Mouse (Mus musculus) T-helper 2 cell (primary cell): ENCODE data around the gene Gstt2.

Source experiments
- in situ Hi-C: fragments of 300-600 bp; cut with MboI, MseI; formaldehyde crosslinking; loops from one replicate; pipeline ENCODE4 v1.15.1; 2025; ENCODE audit warnings: high pct_unique_total_duplicates

Gstt2 gene

GRCm38 (mm10) chr10:75837248-75837759 lies at the start of gene Gstt2:
TSS of gene Gstt2 (minus strand) at chr10:75837424.
- in situ Hi-C loops = no loop called here

DNA sequence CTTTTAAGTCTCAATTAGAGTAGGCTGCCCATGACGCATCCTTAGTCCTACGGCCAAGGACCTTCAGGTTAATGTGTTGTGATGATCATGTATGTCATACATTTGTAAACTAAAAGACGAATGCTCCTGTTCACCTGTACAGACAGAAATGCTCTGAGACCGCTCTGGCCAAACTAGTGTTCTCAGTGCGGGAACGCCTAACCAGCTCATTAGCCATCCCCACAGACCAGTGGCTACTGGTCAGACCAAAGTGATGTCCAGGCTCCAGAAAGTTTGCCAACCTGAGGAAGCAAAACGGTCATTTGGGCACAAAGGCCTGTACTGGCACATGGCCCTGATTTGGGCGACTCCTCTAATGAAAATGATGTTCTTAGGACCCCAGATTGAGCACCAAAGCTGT lies 47.5 kb upstream of the Gstt2 start:
- in situ Hi-C loops = loop anchor here (5.0 kb wide), 1 partner anchor 68 kb away; the partner anchor contains the start of gene Gm5134

DNA sequence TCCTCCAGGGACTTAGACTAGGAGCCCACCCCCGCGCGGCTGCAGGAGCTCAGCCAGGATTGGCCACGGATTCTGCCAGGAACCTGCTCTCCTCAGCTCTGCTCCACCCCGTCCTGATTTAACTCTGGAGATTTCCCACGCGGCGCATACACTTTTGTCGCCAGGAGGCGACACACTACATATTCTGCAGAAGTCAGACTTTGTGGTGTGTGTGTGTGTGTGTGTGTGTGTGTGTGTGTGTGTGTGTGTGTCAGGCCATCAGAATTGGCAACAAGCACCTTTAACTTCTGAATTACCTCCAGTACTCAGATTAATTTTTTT lies 46.0 kb upstream of the Gstt2 start:
- in situ Hi-C loops = no loop called here

DNA sequence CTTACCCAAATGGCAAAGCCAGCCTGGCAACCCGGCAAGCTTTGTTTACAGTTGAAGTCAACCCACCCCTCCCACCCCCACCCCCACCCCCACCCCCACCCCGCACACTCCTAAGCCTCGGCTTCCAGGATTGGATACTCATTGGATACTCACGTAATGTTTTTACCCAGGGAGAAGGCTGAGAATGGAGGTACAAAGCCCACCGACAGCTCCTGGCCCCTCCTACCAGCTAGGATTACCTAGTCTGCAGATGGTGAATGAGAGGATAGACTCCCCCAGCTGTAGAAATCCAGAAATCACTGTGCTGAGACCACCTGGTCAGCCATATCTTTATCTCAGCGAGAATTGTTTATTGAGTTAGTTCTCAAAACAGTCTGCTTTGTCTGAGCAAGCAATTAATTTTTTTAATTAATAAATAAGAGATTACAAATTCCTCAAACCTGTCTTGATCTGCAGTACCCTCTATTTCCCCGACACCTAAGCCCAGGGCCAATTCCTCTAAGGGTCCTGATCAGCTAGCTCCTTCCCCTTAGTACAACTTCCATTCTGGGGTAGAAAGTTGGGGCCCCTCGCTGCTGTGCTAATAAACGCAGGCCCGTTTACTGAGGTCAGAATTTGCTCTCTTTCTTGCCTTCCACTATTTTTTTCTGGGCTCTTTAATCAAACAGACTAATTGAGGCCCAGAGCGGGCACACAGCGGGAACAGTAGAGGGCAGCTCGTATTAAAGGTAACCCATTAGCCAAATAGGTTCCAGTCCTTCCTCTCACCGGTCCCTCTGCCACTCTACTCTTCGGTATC lies 45.4 kb upstream of the Gstt2 start:
- in situ Hi-C loops = no loop called here

DNA sequence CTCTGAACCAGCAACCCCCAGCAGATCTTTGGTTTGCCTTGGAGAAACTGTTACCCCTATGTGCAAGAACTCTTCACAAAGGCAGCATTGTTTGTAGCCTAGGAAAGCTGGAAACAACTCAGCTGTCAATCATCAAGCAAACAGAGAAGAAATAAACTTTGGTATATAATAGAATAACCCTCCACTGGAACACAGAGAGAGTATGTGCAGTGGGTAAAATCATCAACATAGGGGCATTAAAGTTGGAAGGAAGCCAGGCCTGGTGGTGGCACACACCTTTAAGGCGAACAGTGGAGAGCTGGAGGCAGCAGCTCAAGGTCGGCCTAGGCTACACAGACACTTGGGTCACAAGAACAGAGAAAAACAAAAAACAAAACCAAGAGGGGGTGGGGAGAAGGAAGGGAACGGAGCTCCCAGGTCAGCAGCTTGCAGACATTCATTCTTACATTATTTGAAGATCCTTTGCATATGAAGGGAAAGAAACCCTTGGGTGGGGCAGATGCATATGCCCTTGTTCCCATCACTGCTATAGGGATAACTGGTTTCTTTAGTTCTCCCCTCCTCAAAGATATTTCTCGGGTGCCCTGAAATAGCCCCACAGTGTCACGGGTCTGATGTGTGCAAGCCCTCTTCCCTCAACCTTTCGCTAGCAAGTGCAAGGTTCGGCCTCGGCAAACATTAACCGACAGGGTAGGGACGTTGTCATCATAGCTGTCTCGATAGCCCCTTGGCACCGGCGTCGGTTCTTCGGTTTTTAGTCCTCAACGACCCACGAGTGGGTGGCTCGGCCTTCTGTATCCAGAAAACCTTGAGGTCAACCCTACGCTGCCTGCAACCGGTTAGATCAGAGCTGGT lies 44.6 kb upstream of the Gstt2 start:
- in situ Hi-C loops = no loop called here

DNA sequence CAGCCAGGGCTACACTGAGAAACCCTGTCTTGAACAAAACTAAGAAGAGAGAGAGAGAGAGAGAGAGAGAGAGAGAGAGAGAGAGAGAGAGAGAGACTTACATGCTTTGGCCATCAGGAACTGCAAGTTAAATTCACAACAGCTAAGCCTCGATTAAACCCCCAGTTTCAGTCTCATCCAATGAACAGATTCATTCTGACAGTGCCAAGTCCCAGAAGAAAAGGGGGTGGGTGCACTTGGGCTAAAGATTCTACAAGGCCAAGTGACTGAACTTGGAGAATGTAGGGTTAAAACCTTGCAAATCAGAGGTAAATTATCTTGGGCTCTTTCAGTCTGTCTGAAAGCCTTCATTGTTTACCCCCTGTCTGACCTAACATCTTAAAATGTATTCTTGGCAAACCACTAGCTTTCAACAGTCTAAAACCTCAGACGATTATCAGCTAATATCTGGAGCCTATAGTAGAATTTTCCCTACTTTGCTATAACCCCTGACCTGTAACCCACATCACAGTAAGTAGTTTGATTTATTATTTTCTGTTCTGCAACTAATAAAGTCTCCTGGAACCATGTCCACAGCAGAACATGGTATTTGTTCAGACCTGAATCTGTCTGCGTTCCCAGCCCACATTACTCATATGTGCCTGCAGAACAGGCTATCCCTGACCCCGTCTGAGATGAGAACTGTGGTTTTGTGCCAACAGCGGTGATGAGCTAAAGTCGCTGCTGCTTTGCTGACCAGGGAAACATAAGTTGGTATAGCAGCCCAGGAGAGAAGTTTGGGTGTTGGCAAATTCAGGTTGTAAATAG lies 43.8 kb upstream of the Gstt2 start:
- in situ Hi-C loops = no loop called here

DNA sequence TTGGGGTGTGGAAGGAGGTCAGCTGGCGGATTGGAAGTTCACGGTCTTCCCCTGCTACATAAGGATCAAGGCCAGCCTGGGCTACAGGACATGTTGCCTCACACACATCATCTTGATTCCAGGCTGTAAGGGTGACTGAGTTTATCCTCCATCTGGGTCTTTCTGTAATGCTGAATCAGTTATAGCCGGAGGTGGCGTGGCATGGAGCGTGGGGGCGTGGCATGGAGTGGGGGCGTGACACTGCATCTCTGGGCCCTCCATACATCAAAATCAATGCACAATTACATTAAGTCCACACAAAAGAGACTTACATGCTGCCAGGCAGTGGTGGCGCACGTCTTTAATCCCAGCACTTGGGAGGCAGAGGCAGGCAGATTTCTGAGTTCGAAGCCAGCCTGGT lies 43.1 kb upstream of the Gstt2 start:
- in situ Hi-C loops = no loop called here

GRCm38 (mm10) chr10:75878836-75879235 lies 41.6 kb upstream of the Gstt2 start:
- in situ Hi-C loops = loop anchor here (10.0 kb wide), 1 partner anchor 806 kb away; no protein-coding TSS in a partner anchor

DNA sequence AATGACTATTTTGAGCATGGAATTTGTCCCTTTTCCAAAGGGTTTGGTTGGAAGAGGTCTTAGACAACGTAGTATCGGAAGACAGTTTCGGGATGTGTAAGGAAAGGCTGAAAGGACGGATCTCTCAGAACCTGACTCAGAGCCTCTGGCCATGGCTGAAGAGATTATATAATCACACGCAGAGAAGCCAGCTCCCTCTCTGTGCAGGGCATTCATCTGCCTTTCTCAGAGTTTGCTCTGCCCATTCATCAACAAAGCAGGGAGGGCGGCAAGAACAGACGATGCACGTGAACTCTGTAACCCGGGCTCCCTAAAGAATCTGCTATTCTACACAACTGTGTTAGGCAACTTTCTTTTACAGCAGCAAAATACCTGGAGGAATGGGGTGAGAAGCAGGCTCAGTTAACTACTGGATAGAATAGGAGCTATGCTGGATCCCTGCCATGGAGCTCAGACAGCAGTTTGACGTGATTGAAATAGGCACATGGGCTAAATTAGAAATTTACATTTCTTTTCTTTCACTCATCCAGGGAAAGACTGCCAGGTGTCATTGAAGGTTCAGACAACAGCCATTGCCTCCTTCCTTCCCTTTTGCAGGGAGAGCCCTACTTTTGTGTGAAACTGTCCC lies 36.4 kb upstream of the Gstt2 start:
- in situ Hi-C loops = loop anchor here (10.0 kb wide), 1 partner anchor 811 kb away; no protein-coding TSS in a partner anchor

- in situ Hi-C loops = loop anchor here (10.0 kb wide), 1 partner anchor 812 kb away; no protein-coding TSS in a partner anchor
Observed at GRCm38 (mm10) chr10:75872915-75873542, 35.8 kb upstream of the Gstt2 start.

DNA sequence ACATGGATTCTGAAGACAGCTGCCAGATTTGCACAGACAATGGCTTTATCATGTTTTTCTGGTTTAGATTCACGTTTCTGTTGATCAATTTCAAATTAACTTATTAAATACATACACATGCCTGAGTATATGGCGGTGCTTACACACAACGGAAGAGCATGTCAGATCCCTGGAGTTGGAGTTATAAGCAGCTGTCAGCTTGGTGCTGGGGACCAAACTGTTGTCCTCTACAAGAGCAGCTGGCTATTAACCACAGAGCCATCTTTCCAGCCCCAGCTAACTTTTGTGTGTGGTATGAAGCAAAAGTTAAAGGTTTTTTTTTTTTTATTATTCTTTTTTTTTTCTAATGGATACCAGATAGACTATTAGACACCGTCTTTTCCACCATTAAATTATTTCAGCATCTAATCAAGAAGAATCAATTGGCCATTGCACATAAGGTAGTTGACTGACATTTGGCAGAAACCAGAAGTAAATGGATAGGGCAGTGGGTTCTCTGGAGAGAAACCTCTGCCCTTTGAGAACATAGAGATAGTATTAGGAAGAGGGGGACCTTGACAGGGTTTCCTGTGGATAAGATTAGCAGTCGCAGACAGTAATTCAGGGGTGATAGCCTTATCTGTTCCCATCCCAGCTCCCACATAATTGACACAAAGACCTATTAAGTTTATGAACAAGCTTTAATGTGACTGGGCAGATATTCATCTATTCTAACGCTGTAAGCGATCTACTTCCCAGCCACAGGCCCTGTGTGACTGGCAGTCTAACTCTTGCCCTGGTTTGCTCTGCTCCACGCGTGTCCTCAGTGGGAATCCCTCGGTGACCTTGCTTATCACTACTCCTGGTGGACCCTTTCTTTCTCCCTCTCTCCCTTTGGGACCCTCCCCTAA lies 35.0 kb upstream of the Gstt2 start:
- in situ Hi-C loops = loop anchor here (10.0 kb wide), 1 partner anchor 813 kb away; no protein-coding TSS in a partner anchor

GRCm38 (mm10) chr10:75861587-75861986 lies 24.4 kb upstream of the Gstt2 start:
- in situ Hi-C loops = no loop called here

- in situ Hi-C loops = no loop called here
Observed at GRCm38 (mm10) chr10:75860746-75861145, 23.5 kb upstream of the Gstt2 start.

DNA sequence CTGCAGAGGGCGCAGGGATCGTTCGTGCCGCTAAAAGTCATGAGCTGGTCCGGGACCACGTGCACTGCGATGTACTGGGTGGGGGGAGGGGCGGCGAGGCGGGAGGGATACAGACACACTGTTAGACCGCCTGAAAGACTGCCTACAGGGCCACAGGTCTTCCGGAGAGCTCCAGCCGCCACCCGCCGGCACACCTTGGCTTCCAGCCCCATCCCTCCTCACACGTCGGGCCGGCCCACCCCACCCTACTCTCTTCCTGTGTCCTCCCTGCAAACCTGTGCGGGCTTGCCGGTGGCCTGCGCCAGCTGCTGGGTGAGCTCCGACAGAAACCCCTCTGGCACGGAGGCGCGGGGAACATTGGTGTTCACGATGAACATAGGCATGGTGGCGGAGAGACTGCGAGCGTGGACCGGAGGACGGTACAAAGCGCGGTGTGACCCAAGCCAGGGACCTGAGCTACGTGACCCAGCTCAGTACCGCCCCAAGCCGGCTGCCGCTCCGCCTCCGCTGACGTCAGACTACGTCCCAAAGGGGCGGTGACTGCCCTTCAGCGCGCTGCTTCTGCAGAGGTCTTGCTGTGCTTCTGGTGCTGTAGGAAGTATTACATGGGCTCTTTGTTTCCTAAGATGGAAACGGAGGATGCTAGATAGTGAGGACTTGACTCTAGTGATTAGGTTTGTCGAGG lies 22.7 kb upstream of the Gstt2 start, which contains the start of gene Mif:
Gene Mif, minus strand, starts transcription at position 455 of the 685 bp plus-strand sequence.
- in situ Hi-C loops = loop anchor here (5.0 kb wide), 1 partner anchor 113 kb away; no protein-coding TSS in a partner anchor

DNA sequence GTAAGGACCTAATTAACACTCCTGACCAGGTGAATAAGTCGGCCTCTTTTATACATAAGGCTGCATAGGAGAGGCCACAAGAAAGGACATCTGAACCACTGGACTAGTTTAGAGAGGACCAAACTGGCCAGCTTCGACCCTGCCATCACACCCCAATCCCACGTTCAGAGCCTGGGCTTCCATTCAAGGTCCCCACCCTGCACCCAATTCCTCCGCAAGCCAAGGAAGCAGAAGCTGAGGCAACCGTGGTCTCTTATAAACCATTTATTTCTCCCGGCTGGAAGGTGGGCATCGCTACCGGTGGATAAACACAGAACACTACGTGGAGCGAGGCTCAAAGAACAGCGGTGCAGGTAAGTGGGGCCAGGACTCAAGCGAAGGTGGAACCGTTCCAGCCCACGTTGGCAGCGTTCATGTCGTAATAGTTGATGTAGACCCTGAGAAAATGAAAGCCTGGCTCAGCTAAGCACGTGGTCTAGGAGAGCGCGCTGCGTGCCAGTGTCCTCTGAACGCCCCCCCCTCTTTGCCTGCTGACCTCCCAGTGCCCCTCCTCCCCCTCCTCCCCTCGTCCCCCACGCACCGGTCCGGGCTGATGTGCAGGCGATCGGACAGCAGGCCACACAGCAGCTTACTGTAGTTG lies 22.0 kb upstream of the Gstt2 start:
- in situ Hi-C loops = loop anchor here (5.0 kb wide), 1 partner anchor 112 kb away; no protein-coding TSS in a partner anchor

DNA sequence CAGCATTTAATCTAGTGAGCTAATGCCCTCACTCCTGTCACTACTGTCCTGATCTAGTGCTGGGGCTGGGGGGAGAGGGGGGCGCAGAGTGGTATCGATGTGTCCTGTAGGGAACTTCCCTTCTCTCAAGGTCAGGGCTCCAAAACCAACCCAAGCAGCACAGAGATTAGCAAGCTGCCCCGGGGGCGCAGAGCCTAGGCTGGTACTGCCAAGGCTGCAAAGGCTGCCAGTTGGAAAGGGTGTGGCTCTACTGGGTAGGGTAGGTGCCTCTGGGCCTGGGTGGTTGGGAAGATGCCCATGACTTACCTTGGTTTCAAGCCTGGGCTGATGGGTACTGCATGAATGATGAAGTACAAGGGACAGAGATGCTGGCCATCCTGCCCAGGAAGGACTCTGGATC lies 20.4 kb upstream of the Gstt2 start:
- in situ Hi-C loops = loop anchor here (5.0 kb wide), 1 partner anchor 110 kb away; no protein-coding TSS in a partner anchor

- in situ Hi-C loops = loop anchor here (5.0 kb wide), 1 partner anchor 110 kb away; no protein-coding TSS in a partner anchor
Observed at GRCm38 (mm10) chr10:75856976-75857375, 19.8 kb upstream of the Gstt2 start.
